Mouse (Mus musculus) thymus, adult 2 months (tissue): ENCODE data around the gene Olfr1373. TPM values are rescaled to one million over a fixed set of nuclear protein-coding genes. Genes with fewer than 3 reads are reported as not detected.

Source experiments
- DNase-seq: peaks from one replicate; pipeline ENCODE4 v3.0.0; 2021
- H3K27ac ChIP-seq: fragments of 200-500 bp; 2 replicates; pipeline ENCODE4 v1.5.1; 2012; ENCODE audit warnings: low read length, control low read depth; ENCODE audit not compliant: control insufficient read depth, insufficient read depth
- H3K27me3 ChIP-seq: fragments of 200-500 bp; 2 replicates; pipeline ENCODE4 v1.6.1; 2012; ENCODE audit warnings: mild to moderate bottlenecking, low read length, moderate library complexity, mixed read lengths; ENCODE audit not compliant: control insufficient read depth, insufficient read depth
- H3K36me3 ChIP-seq: fragments of 200-500 bp; 2 replicates; pipeline ENCODE4 v1.6.1; 2012; ENCODE audit warnings: mild to moderate bottlenecking, low read length, moderate library complexity; ENCODE audit not compliant: control insufficient read depth, insufficient read depth
- H3K4me1 ChIP-seq: fragments of 200-500 bp; replicated peaks from 2 replicates; pipeline ENCODE4 v1.6.1; 2012; ENCODE audit warnings: low read length; ENCODE audit not compliant: control insufficient read depth, insufficient read depth
- H3K4me3 ChIP-seq: fragments of 200-500 bp; 2 replicates; pipeline ENCODE4 v1.5.1; 2012; ENCODE audit warnings: mild to moderate bottlenecking, low read length, control low read depth, moderate library complexity; ENCODE audit not compliant: control insufficient read depth, insufficient read depth
- CTCF ChIP-seq: fragments of 200-500 bp; IDR thresholded peaks from 2 replicates; pipeline ENCODE4 v1.5.1; 2012; ENCODE audit warnings: mild to moderate bottlenecking, control low read depth, low read length, moderate library complexity, borderline replicate concordance; ENCODE audit not compliant: control insufficient read depth, poor library complexity, insufficient read depth; ENCODE audit errors: extremely low read depth
- POLR2A ChIP-seq: fragments of 200-500 bp; IDR thresholded peaks from 2 replicates; pipeline ENCODE4 v1.6.1; 2012; ENCODE audit warnings: mild to moderate bottlenecking, low read length, control low read depth, moderate library complexity; ENCODE audit not compliant: control insufficient read depth, poor library complexity, insufficient read depth; ENCODE audit errors: extremely low read depth
- whole genome bisulfite sequencing: fragments of 180-500 bp; shearing (Covaris S2); methylation state at CpG from one replicate; pipeline ENCODE4 v1.1.7; 2018; 5-methylcytosine and 5-hydroxymethylcytosine counted together
- polyA plus RNA-seq: library from polyadenylated mRNA; depleted of rRNA; stranded (reverse); fragments of >200 nt; gene quantifications from 2 replicates; pipeline ENCODE4 v1.2.3, GENCODE M21; 2012

Olfr1373 gene
- polyA plus RNA-seq, 1 experiment, result not detected

GRCm38 (mm10) chr11:52108796-52109195, 36.5 kb downstream of the Olfr1373 start:
- Histone ChIP-seq H3K4me1 (peaks cover 6% of the 10 kb centered on the region), H3K4me3 (no peak overlapping the region), H3K27ac (no peak overlapping the region), H3K27me3 (no peaks in the 10 kb centered on the region), H3K36me3 (peaks cover 9% of the 10 kb centered on the region; the same call in 1 of the 2 replicates)
- WGBS, result 89% methylated on average over 5 of the region's 5 CpGs
- TF ChIP-seq CTCF (no peak), POLR2A (no peak)
- DNase-seq, result no peak

GRCm38 (mm10) chr11:52106438-52106837, 38.9 kb downstream of the Olfr1373 start:
- DNase-seq, result no peak
- peaks cover 6% of the 10 kb centered on the region for H3K4me1 ChIP-seq
- 83% methylated on average over 1 of the region's 1 CpGs for WGBS
- no peak overlapping the region for H3K4me3 ChIP-seq
- H3K27me3 ChIP-seq, result no peaks in the 10 kb centered on the region
- TF ChIP-seq CTCF, result no peak
- TF ChIP-seq POLR2A, result no peak
- H3K27ac ChIP-seq, result no peak overlapping the region
- no peaks in the 10 kb centered on the region for H3K36me3 ChIP-seq

DNA sequence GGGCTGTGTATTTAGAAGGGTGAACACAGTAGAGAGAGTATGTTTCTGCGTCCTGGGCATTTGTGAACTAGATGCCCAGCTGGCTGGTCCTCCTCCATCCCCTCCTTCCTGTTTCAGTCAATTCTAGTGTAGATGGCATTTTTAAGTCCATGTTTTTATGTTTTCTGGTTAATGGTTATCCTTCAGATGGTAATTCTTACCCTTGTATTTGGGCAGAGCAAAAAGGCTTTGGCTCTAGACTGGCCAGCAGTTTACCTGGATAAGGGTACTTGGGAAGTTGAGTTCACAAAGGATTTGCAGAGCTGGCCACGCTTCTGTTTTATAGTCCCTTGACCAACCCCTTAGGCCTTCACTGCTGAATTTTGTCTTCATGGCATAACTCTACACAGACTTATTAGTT, 39.3 kb downstream of the Olfr1373 start:
- Histone ChIP-seq H3K4me3 (no peak overlapping the region), H3K27me3 (no peaks in the 10 kb centered on the region), H3K27ac (no peak overlapping the region), H3K4me1 (peaks cover 6% of the 10 kb centered on the region), H3K36me3 (no peaks in the 10 kb centered on the region)
- WGBS, result 89% methylated on average over 2 of the region's 2 CpGs
- DNase-seq, result no peak
- no peak for TF ChIP-seq POLR2A
- TF ChIP-seq CTCF, result no peak

DNA sequence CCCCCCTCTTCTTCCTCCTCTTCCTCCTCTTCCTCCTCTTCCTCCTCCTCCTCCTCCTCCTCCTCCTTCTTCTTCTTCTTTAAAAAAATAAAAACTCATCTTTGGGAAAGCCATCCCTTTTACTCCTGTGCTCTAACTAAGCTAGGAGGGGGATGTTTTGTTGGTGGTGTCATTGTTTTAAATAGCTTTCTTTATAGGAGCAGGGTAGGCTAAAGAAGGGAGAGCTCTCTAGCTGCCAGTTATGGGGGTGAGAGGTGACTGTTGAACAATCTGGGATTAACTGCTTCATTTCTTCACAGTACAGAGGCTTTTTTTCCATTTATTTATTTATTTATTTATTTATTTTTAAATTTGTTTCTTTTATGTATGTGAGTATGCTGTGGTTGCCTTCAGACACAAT, 39.8 kb downstream of the Olfr1373 start:
- Histone ChIP-seq H3K36me3 (no peaks in the 10 kb centered on the region), H3K27me3 (no peaks in the 10 kb centered on the region), H3K4me1 (peaks cover 6% of the 10 kb centered on the region), H3K4me3 (no peak overlapping the region), H3K27ac (no peak overlapping the region)
- TF ChIP-seq CTCF (no peak), POLR2A (no peak)
- no peak for DNase-seq

- H3K4me1 ChIP-seq, result peaks cover 6% of the 10 kb centered on the region
- WGBS, result 70% methylated on average over 4 of the region's 4 CpGs
- no peak overlapping the region for H3K4me3 ChIP-seq
These were observed 42.4 kb downstream of the Olfr1373 start for GRCm38 (mm10) chr11:52102977-52103376.

GRCm38 (mm10) chr11:52099771-52100219, 45.5 kb downstream of the Olfr1373 start:
- Histone ChIP-seq H3K4me1 (peaks cover 13% of the 10 kb centered on the region), H3K27me3 (no peaks in the 10 kb centered on the region), H3K4me3 (peak overlapping the region; percentile 74), H3K36me3 (no peaks in the 10 kb centered on the region), H3K27ac (no peak overlapping the region)
- DNase-seq, result no peak
- TF ChIP-seq CTCF (no peak), POLR2A (no peak)
- WGBS, result 3% methylated on average over 7 of the region's 7 CpGs

More at GRCm38 (mm10) chr11:52102977-52103376, 42.4 kb downstream of the Olfr1373 start:
- H3K27ac ChIP-seq, result no peak overlapping the region
- TF ChIP-seq CTCF (no peak), POLR2A (no peak)
- DNase-seq, result no peak
- H3K27me3 ChIP-seq, result no peaks in the 10 kb centered on the region
- H3K36me3 ChIP-seq, result no peaks in the 10 kb centered on the region
